Mouse (Mus musculus) lung, postnatal 36 days (tissue): ENCODE measurements at regions not wholly inside any gene's neighbourhood (a gene's known extent, or its start where the extent isn't known, plus 50 kb on each side); places are given as distances from the start of the nearest gene placed in this dataset.
A peak's percentile ranks its signal among the peaks of the same experiment; 100 is the strongest.

Experiments used
- DNase-seq: peaks from one replicate; pipeline ENCODE4 v3.0.0; 2022; ENCODE audit warnings: mixed read lengths

DNA sequence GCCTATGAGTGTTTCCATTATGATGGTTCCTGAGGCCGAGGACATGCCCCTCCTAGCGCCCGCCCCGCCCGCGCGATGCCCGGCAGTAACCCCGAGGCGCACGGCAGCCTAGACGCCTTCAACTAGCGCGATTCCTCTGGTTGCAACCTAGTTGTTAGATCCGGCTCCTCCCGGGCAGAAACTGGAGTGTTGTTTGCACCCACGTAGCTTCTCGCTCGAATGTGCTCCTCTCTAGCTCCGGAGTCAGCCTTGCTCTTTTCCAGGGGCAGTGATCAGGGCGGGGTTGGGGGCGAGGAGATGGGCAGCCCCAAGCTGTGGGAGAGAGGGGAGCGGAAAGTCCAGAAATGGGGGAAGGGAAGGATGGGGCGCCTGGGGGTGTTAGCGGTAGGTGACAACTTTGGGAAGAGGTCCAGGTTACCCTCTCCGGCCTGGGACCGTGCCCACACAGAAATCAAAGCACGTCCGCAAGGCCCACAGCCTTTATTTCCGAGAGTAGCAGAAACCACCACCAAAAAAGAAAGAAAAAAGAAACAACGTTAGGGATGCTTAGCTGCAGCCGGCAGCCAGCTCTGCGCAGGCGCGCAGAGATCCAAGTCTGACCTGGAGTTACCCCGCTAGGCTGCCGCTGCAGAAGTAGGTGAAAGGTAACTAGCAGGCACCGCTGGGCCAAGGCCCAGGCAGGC lies 58.1 kb upstream of the Abca1 start:
- DNase-seq = peak; percentile 83

DNA sequence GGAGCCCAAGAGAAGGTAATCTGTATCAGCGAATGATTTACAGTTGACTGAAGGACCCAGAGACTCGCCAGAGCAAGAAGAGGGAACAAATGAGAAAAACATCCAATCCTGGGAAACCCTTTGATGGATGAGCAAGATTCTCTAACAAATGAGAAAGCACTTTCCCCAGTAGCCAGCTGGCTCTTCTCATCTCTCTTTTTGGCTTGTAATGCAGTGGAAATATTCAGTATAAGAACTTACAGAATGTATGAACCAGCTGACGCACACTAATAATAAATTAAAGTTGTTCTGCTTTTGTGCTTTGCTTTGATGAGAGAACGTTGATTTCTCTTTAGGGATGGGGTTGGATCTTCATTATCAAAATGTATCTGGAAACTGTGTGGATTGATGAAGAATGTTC lies 52.8 kb upstream of the Abca1 start:
- DNase-seq = no peak

DNA sequence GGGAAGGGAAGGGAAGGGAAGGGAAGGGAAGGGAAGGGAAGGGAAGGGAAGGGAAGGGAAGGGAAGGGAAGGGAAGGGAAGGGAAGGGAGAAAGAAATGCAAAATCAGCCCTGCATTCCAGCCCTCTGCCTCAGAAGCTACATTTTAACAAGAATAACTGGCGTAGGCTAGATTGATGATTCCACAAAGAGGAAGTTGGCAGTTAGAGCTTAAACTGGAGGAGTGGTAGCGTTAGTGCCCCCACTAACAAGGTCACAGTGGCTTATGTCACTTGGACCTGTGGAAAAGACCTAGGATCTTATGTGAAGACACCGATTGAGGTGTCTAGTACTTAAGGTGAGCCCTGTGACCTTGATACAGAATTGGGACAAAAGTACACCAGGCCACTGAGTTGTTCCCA lies 51.0 kb upstream of the Abca1 start:
- no peak for DNase-seq
